Mouse (Mus musculus): ENCODE data around the gene Rpa1. TPM values are rescaled to one million over a fixed set of nuclear protein-coding genes. Genes with fewer than 3 reads are reported as not detected.

Gene Rpa1
- polyA plus RNA-seq, 1 experiment from 2014 or later = 145 TPM

GRCm38 (mm10) chr11:75263274-75263963 is 84.7 kb downstream of the Rpa1 start:
- DNase-seq (ENCODE audit: low spot score) = no peak

- DNase-seq (ENCODE audit: low spot score) = no peak
Observed at GRCm38 (mm10) chr11:75262791-75263190, 85.3 kb downstream of the Rpa1 start.

GRCm38 (mm10) chr11:75262181-75262580 is 85.9 kb downstream of the Rpa1 start:
- no peak for DNase-seq (ENCODE audit: low spot score)

GRCm38 (mm10) chr11:75261730-75262129 is 86.4 kb downstream of the Rpa1 start:
- DNase-seq (ENCODE audit: low spot score) = no peak

GRCm38 (mm10) chr11:75261016-75261415 is 87.1 kb downstream of the Rpa1 start:
- no peak for DNase-seq (ENCODE audit: low spot score)

- no peak for DNase-seq (ENCODE audit: low spot score)
Observed at GRCm38 (mm10) chr11:75259996-75260561, 88.0 kb downstream of the Rpa1 start.

GRCm38 (mm10) chr11:75259416-75259815 is 88.7 kb downstream of the Rpa1 start:
- no peak for DNase-seq (ENCODE audit: low spot score)

GRCm38 (mm10) chr11:75257056-75257648 is 91.0 kb downstream of the Rpa1 start:
- DNase-seq (ENCODE audit: low spot score) = no peak

- no peak for DNase-seq (ENCODE audit: low spot score)
Observed at GRCm38 (mm10) chr11:75255330-75255729, 92.8 kb downstream of the Rpa1 start.

- peak; percentile 61 for DNase-seq (ENCODE audit: low spot score)
Observed at GRCm38 (mm10) chr11:75254252-75254912, 93.7 kb downstream of the Rpa1 start.

GRCm38 (mm10) chr11:75251557-75252070 is 96.5 kb downstream of the Rpa1 start:
- DNase-seq (ENCODE audit: low spot score) = no peak

- DNase-seq (ENCODE audit: low spot score) = no peak
Observed at GRCm38 (mm10) chr11:75251006-75251512, 97.1 kb downstream of the Rpa1 start.

GRCm38 (mm10) chr11:75249588-75249987 is 98.5 kb downstream of the Rpa1 start:
- DNase-seq (ENCODE audit: low spot score) = no peak

Small RNAs within 50 kb of the gene (microRNA-seq; reads per million reads assigned to microRNA genes)
- not detected for gene Gm47300 (ENCODE audit: borderline number of aligned reads)

Other genes with a start within 250 kb of the Rpa1 start
- gene Hic1, start 178.8 kb downstream of the Rpa1 start, polyA plus RNA-seq (2015; fragmentation: Nextera tagmentation; extraction: Ambion mirVana) = 8.3 and 11.0 TPM in 2 replicates
- 34.2 and 37.7 TPM in 2 replicates for gene Ovca2, start 169.5 kb downstream of the Rpa1 start, polyA plus RNA-seq (2015; fragmentation: Nextera tagmentation; extraction: Ambion mirVana)
- gene Dph1, start 157.1 kb downstream of the Rpa1 start, polyA plus RNA-seq (2015; fragmentation: Nextera tagmentation; extraction: Ambion mirVana) = 14.0 and 14.1 TPM in 2 replicates
- gene Rtn4rl1, start 154.5 kb downstream of the Rpa1 start, polyA plus RNA-seq (2015; fragmentation: Nextera tagmentation; extraction: Ambion mirVana) = 7.8 and 8.1 TPM in 2 replicates
- gene Smyd4, start 109 bp upstream of the Rpa1 start, polyA plus RNA-seq (2015; fragmentation: Nextera tagmentation; extraction: Ambion mirVana) = 6.2 and 9.5 TPM in 2 replicates
- gene Serpinf1, start 74.4 kb upstream of the Rpa1 start, polyA plus RNA-seq (2015; fragmentation: Nextera tagmentation; extraction: Ambion mirVana) = 44.9 and 47.7 TPM in 2 replicates
- 0.10 TPM in 1 of 2 replicates, not detected in the other for gene Serpinf2, start 91.3 kb upstream of the Rpa1 start, polyA plus RNA-seq (2015; fragmentation: Nextera tagmentation; extraction: Ambion mirVana)
- gene Wdr81, start 106.4 kb upstream of the Rpa1 start, polyA plus RNA-seq (2015; fragmentation: Nextera tagmentation; extraction: Ambion mirVana) = 5.7 and 5.9 TPM in 2 replicates
- 9.7 and 13.8 TPM in 2 replicates for gene Tlcd2, start 113.4 kb upstream of the Rpa1 start, polyA plus RNA-seq (2015; fragmentation: Nextera tagmentation; extraction: Ambion mirVana)
- gene Prpf8, start 138.5 kb upstream of the Rpa1 start, polyA plus RNA-seq (2015; fragmentation: Nextera tagmentation; extraction: Ambion mirVana) = 39.2 and 40.0 TPM in 2 replicates
- 0.90 and 1.1 TPM in 2 replicates for gene Rilp, start 161.8 kb upstream of the Rpa1 start, polyA plus RNA-seq (2015; fragmentation: Nextera tagmentation; extraction: Ambion mirVana)
- gene Scarf1, start 165.2 kb upstream of the Rpa1 start, polyA plus RNA-seq (2015; fragmentation: Nextera tagmentation; extraction: Ambion mirVana) = 2.4 and 2.7 TPM in 2 replicates
- gene Slc43a2, start 183.4 kb upstream of the Rpa1 start, polyA plus RNA-seq (2015; fragmentation: Nextera tagmentation; extraction: Ambion mirVana) = 33.2 and 33.6 TPM in 2 replicates
- gene Pitpna, start 239.8 kb upstream of the Rpa1 start, polyA plus RNA-seq (2015; fragmentation: Nextera tagmentation; extraction: Ambion mirVana) = 103 and 112 TPM in 2 replicates

Data from thymus, postnatal 0 days (tissue).